Mouse (Mus musculus) testis, adult 2 months (tissue): ENCODE results near the gene Prl. TPM values are rescaled to one million over a fixed set of nuclear protein-coding genes. Genes with fewer than 3 reads are reported as not detected.

Experiments used
- H3K27ac ChIP-seq: fragments of 200-500 bp; 2 replicates; pipeline ENCODE4 v1.5.1; 2012; ENCODE audit warnings: low read depth, low read length; ENCODE audit not compliant: control insufficient read depth, insufficient read depth
- H3K27me3 ChIP-seq: fragments of 200-500 bp; 2 replicates; pipeline ENCODE4 v1.6.1; 2012; ENCODE audit warnings: mild to moderate bottlenecking, low read length, moderate library complexity; ENCODE audit not compliant: control insufficient read depth, insufficient read depth
- H3K36me3 ChIP-seq: fragments of 200-500 bp; 2 replicates; pipeline ENCODE4 v1.6.1; 2012; ENCODE audit warnings: mild to moderate bottlenecking, low read length; ENCODE audit not compliant: control insufficient read depth, insufficient read depth
- H3K4me1 ChIP-seq: fragments of 200-500 bp; 2 replicates; pipeline ENCODE4 v1.6.1; 2012; ENCODE audit warnings: low read length; ENCODE audit not compliant: control insufficient read depth, insufficient read depth
- H3K4me3 ChIP-seq: fragments of 200-500 bp; 2 replicates; pipeline ENCODE4 v1.5.1; 2012; ENCODE audit warnings: low read depth, mild to moderate bottlenecking, low read length, moderate library complexity, mixed read lengths; ENCODE audit not compliant: control insufficient read depth
- CTCF ChIP-seq: fragments of 200-500 bp; IDR thresholded peaks from 2 replicates; pipeline ENCODE4 v1.5.1; 2012; ENCODE audit warnings: low read depth, mild to moderate bottlenecking, inconsistent platforms, low read length, moderate library complexity; ENCODE audit not compliant: control insufficient read depth, insufficient read depth, insufficient replicate concordance
- POLR2A ChIP-seq: fragments of 200-500 bp; IDR thresholded peaks from 2 replicates; pipeline ENCODE4 v1.6.1; 2012; ENCODE audit warnings: low read depth, mild to moderate bottlenecking, inconsistent platforms, low read length, moderate library complexity; ENCODE audit not compliant: control insufficient read depth
- polyA plus RNA-seq: library from polyadenylated mRNA; depleted of rRNA; stranded (reverse); fragments of >200 nt; gene quantifications from 2 replicates; pipeline ENCODE4 v1.2.3, GENCODE M21; 2012; rRNA removed

The Prl gene
- not detected in 2 replicates for polyA plus RNA-seq

- TF ChIP-seq POLR2A (no peak), CTCF (no peak)
- Histone ChIP-seq H3K4me3 (no peak within 1 kb of the TSS), H3K27me3 (no peaks in the 10 kb centered on the region), H3K36me3 (no peaks in the 10 kb centered on the region), H3K27ac (no peak within 1 kb of the TSS), H3K4me1 (no peaks in the 10 kb centered on the region)
These were observed at the start of gene Prl for GRCm38 (mm10) chr13:27057270-27057669. TSS of gene Prl (plus strand) at chr13:27057570.

GRCm38 (mm10) chr13:27026614-27027013 is 30.8 kb upstream of the Prl start:
- no peak for TF ChIP-seq POLR2A
- TF ChIP-seq CTCF: no peak
- Histone ChIP-seq H3K36me3 (no peaks in the 10 kb centered on the region), H3K27me3 (no peaks in the 10 kb centered on the region), H3K27ac (no peak overlapping the region), H3K4me1 (no peaks in the 10 kb centered on the region), H3K4me3 (no peak overlapping the region)

GRCm38 (mm10) chr13:27027376-27027775 is 30.0 kb upstream of the Prl start:
- no peaks in the 10 kb centered on the region for H3K27me3 ChIP-seq
- no peak overlapping the region for H3K27ac ChIP-seq
- no peak for TF ChIP-seq CTCF
- no peak for TF ChIP-seq POLR2A
- H3K4me1 ChIP-seq: no peaks in the 10 kb centered on the region
- no peaks in the 10 kb centered on the region for H3K36me3 ChIP-seq
- no peak overlapping the region for H3K4me3 ChIP-seq

GRCm38 (mm10) chr13:27028501-27029240 is 28.7 kb upstream of the Prl start:
- Histone ChIP-seq H3K27ac (no peak overlapping the region), H3K4me3 (no peak overlapping the region), H3K27me3 (no peaks in the 10 kb centered on the region), H3K36me3 (no peaks in the 10 kb centered on the region), H3K4me1 (no peaks in the 10 kb centered on the region)
- no peak for TF ChIP-seq CTCF
- TF ChIP-seq POLR2A: no peak

GRCm38 (mm10) chr13:27031101-27031852 is 26.1 kb upstream of the Prl start:
- H3K27me3 ChIP-seq: no peaks in the 10 kb centered on the region
- no peaks in the 10 kb centered on the region for H3K36me3 ChIP-seq
- no peak overlapping the region for H3K4me3 ChIP-seq
- H3K4me1 ChIP-seq: no peaks in the 10 kb centered on the region
- no peak overlapping the region for H3K27ac ChIP-seq
- TF ChIP-seq CTCF (no peak), POLR2A (no peak)

GRCm38 (mm10) chr13:27031853-27032240 is 25.5 kb upstream of the Prl start:
- H3K36me3 ChIP-seq: no peaks in the 10 kb centered on the region
- no peaks in the 10 kb centered on the region for H3K4me1 ChIP-seq
- H3K4me3 ChIP-seq: no peak overlapping the region
- no peaks in the 10 kb centered on the region for H3K27me3 ChIP-seq
- no peak overlapping the region for H3K27ac ChIP-seq
- TF ChIP-seq CTCF (no peak), POLR2A (no peak)

GRCm38 (mm10) chr13:27032998-27033397 is 24.4 kb upstream of the Prl start:
- no peak overlapping the region for H3K27ac ChIP-seq
- H3K27me3 ChIP-seq: no peaks in the 10 kb centered on the region
- no peaks in the 10 kb centered on the region for H3K4me1 ChIP-seq
- H3K36me3 ChIP-seq: no peaks in the 10 kb centered on the region
- TF ChIP-seq POLR2A (no peak), CTCF (no peak)
- no peak overlapping the region for H3K4me3 ChIP-seq
